Mouse (Mus musculus) midbrain, embryonic 15.5 days (tissue): ENCODE measurements around the gene Lss. TPM values are rescaled to one million over a fixed set of nuclear protein-coding genes. Genes with fewer than 3 reads are reported as not detected.
A peak's percentile ranks its signal among the peaks of the same experiment; 100 is the strongest.

Experiments
- ATAC-seq: fragments of 200-750 bp; cut with Nextera tagmentation; replicated peaks from 2 replicates; pipeline ENCODE4 v1.8.0; 2017; ENCODE audit warnings: moderate TSS enrichment
- H3K27ac ChIP-seq: fragments of 300-500 bp; sonication (generic); 2 replicates; pipeline ENCODE4 v1.5.1; 2015; ENCODE audit warnings: mild to moderate bottlenecking, inconsistent platforms
- H3K27me3 ChIP-seq: fragments of 300-500 bp; sonication (generic); replicated peaks from 2 replicates; pipeline ENCODE4 v1.6.1; 2015; ENCODE audit warnings: inconsistent platforms
- H3K36me3 ChIP-seq: fragments of 300-500 bp; sonication (generic); replicated peaks from 2 replicates; pipeline ENCODE4 v1.6.1; 2015; ENCODE audit warnings: inconsistent platforms
- H3K4me1 ChIP-seq: fragments of 300-500 bp; sonication (generic); 2 replicates; pipeline ENCODE4 v1.6.1; 2015; ENCODE audit warnings: inconsistent platforms
- H3K4me2 ChIP-seq: fragments of 300-500 bp; sonication (generic); 2 replicates; pipeline ENCODE4 v1.6.1; 2015; ENCODE audit warnings: inconsistent platforms, mild to moderate bottlenecking, moderate library complexity
- H3K4me3 ChIP-seq: fragments of 300-500 bp; sonication (generic); 2 replicates; pipeline ENCODE4 v1.5.1; 2015; ENCODE audit warnings: mild to moderate bottlenecking, inconsistent platforms
- H3K9ac ChIP-seq: fragments of 300-500 bp; sonication (generic); 2 replicates; pipeline ENCODE4 v1.6.1; 2015; ENCODE audit warnings: mild to moderate bottlenecking, inconsistent platforms
- H3K9me3 ChIP-seq: fragments of 300-500 bp; sonication (generic); 2 replicates; pipeline ENCODE4 v1.6.1; 2016; ENCODE audit warnings: inconsistent platforms
- WGBS: fragments of 180-500 bp; shearing (Covaris S2); methylation state at CpG from one replicate; pipeline ENCODE4 v1.1.7; 2015; ENCODE audit warnings: mixed read lengths; 5-methylcytosine and 5-hydroxymethylcytosine counted together
- polyA plus RNA-seq: library from polyadenylated mRNA; unstranded; fragments of >200 nt; fragmentation: Nextera tagmentation; extraction: Ambion mirVana; gene quantifications from 2 replicates; pipeline ENCODE4 v1.2.1, GENCODE M21; 2015

Gene Lss
- polyA plus RNA-seq = 43.5 and 44.5 TPM in 2 replicates

DNA sequence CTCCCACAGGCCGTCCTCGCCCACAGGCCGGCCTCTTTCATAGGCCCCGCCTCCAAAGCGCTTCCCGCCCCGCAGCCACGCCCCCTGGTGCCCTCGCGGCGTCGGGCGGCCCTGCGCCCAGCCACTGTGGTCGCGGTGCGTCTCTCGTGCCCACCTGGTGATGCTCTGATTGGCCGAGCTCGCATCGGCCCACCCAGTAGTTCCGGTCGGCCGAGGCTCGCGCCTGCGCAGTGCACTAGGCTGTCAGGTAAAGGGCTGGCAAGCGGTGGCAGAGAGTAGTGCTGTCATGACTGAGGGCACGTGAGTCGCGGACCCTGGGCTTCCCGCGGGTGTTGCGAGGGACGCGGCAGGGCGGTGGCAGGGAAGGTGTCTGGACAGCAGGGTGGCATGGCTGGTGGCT, at the start of gene Lss:
Gene Lss (plus strand): TSS at position 214 of the 400 bp plus-strand sequence.
- Histone ChIP-seq H3K27ac (peak within 1 kb of the TSS; percentile 85), H3K27me3 (no peaks in the 10 kb centered on the region), H3K4me1 (peaks cover 35% of the 10 kb centered on the region), H3K36me3 (peaks cover 22% of the 10 kb centered on the region), H3K4me2 (peak within 1 kb of the TSS; percentile 74), H3K4me3 (peak within 1 kb of the TSS; percentile 79), H3K9ac (peak within 1 kb of the TSS; percentile 66), H3K9me3 (no peaks in the 10 kb centered on the region)
- ATAC-seq = peak; percentile 100
- under 1% methylated on average over 37 of the region's 37 CpGs for WGBS

GRCm38 (mm10) chr10:76486302-76486701, 45.1 kb upstream of the Lss start:
- peaks cover 84% of the 10 kb centered on the region for H3K36me3 ChIP-seq
- WGBS = 100% methylated on average over 2 of the region's 2 CpGs
- no peak for ATAC-seq
- no peaks in the 10 kb centered on the region for H3K27me3 ChIP-seq
- H3K4me3 ChIP-seq = no peak overlapping the region
- H3K9ac ChIP-seq = no peak overlapping the region
- no peaks in the 10 kb centered on the region for H3K9me3 ChIP-seq
- no peak overlapping the region for H3K4me2 ChIP-seq
- H3K27ac ChIP-seq = no peak overlapping the region
- H3K4me1 ChIP-seq = no peaks in the 10 kb centered on the region

DNA sequence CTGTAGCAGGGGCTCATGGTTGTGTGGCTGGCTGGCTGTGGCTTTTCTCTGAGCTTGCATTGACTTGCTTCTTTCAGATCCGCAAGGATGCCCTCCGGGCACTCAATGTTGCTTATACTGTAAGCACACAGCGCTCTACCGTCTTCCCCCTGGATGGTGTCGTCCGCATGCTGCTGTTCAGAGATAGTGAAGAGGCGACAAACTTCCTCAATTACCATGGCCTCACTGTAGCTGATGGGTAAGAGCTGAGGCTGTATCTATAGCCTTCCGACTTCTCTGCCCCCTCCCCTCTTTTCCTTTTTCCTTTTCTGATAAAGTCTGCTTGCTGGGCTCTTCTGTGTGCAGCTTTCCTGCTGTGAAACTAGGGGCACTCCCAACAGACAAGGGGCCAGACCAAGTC, 43.1 kb upstream of the Lss start:
- 97% methylated on average over 8 of the region's 8 CpGs for WGBS
- no peak overlapping the region for H3K27ac ChIP-seq

GRCm38 (mm10) chr10:76489205-76489604, 42.2 kb upstream of the Lss start:
- no peak overlapping the region for H3K4me2 ChIP-seq
- no peaks in the 10 kb centered on the region for H3K4me1 ChIP-seq
- ATAC-seq = no peak
- no peaks in the 10 kb centered on the region for H3K9me3 ChIP-seq
- H3K4me3 ChIP-seq = no peak overlapping the region
- H3K36me3 ChIP-seq = peaks cover 78% of the 10 kb centered on the region
- 94% methylated on average over 15 of the region's 15 CpGs for WGBS
- no peaks in the 10 kb centered on the region for H3K27me3 ChIP-seq
- no peak overlapping the region for H3K9ac ChIP-seq
- no peak overlapping the region for H3K27ac ChIP-seq

More for the DNA sequence above, 43.1 kb upstream of the Lss start:
- H3K4me3 ChIP-seq = no peak overlapping the region
- H3K9ac ChIP-seq = no peak overlapping the region
- H3K36me3 ChIP-seq = peaks cover 78% of the 10 kb centered on the region
- no peak overlapping the region for H3K4me2 ChIP-seq
- ATAC-seq = no peak
- no peaks in the 10 kb centered on the region for H3K4me1 ChIP-seq
- no peaks in the 10 kb centered on the region for H3K9me3 ChIP-seq
- no peaks in the 10 kb centered on the region for H3K27me3 ChIP-seq

DNA sequence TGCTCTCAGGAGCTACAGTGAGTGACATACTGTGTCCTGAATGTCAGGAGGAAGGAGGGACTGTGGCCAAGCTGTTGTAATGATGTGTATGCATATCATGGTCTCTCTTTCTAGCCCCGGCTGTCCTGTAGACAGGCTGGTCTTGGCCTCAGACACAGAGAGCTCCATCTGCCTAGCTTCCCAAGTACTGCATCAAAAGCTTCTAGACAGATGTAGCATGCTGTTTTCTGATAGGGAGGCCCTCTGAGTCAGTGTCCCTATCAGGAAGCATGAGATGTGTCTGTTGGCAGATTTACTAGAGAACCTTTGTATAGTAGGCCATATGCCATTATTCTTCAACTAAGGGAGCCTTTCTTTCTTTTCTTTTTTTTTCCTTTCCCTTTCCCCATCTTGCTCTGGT, 37.9 kb upstream of the Lss start:
- peaks cover 67% of the 10 kb centered on the region for H3K36me3 ChIP-seq
- H3K4me3 ChIP-seq = no peak overlapping the region
- H3K9me3 ChIP-seq = no peaks in the 10 kb centered on the region
- H3K9ac ChIP-seq = no peak overlapping the region
- H3K27me3 ChIP-seq = no peaks in the 10 kb centered on the region
- no peak overlapping the region for H3K27ac ChIP-seq
- H3K4me2 ChIP-seq = no peak overlapping the region
- H3K4me1 ChIP-seq = no peaks in the 10 kb centered on the region
- no peak for ATAC-seq
- 82% methylated on average over 1 of the region's 1 CpGs for WGBS

DNA sequence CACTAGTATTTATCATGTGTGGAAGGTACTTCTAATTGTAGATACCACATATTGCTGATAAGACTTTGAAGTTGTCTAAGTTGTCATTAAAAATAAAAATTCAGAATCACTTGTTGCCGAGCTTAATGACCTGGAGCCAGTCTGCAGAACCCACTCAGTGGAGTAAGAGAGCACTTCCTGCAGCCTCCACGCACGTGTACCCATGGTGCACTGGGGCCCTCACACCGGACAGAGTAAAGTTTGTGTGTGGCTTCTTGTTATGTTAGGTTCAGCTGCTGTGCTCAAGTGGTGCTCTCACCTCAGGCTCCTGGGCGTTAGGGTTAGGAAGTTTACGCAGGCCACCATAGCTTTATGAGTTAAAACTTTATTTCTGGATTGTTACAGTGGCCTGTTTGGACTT, 35.9 kb upstream of the Lss start:
- Histone ChIP-seq H3K27ac (no peak overlapping the region), H3K9ac (no peak overlapping the region), H3K4me1 (no peaks in the 10 kb centered on the region), H3K4me2 (no peak overlapping the region), H3K36me3 (peaks cover 67% of the 10 kb centered on the region), H3K4me3 (no peak overlapping the region), H3K9me3 (no peaks in the 10 kb centered on the region), H3K27me3 (no peaks in the 10 kb centered on the region)
- 94% methylated on average over 6 of the region's 6 CpGs for WGBS
- no peak for ATAC-seq

GRCm38 (mm10) chr10:76496366-76496765, 35.0 kb upstream of the Lss start:
- Histone ChIP-seq H3K4me2 (no peak overlapping the region), H3K36me3 (peaks cover 65% of the 10 kb centered on the region), H3K4me1 (no peaks in the 10 kb centered on the region), H3K27me3 (no peaks in the 10 kb centered on the region), H3K9ac (no peak overlapping the region), H3K27ac (no peak overlapping the region), H3K9me3 (no peaks in the 10 kb centered on the region), H3K4me3 (no peak overlapping the region)
- WGBS = 94% methylated on average over 7 of the region's 7 CpGs
- ATAC-seq = no peak

GRCm38 (mm10) chr10:76497522-76497921, 33.9 kb upstream of the Lss start:
- Histone ChIP-seq H3K9ac (no peak overlapping the region), H3K4me2 (no peak overlapping the region), H3K4me1 (no peaks in the 10 kb centered on the region), H3K27ac (no peak overlapping the region), H3K27me3 (no peaks in the 10 kb centered on the region), H3K4me3 (no peak overlapping the region), H3K9me3 (no peaks in the 10 kb centered on the region), H3K36me3 (peaks cover 68% of the 10 kb centered on the region)
- WGBS = 96% methylated on average over 4 of the region's 4 CpGs
- no peak for ATAC-seq

- no peaks in the 10 kb centered on the region for H3K9me3 ChIP-seq
- H3K27ac ChIP-seq = no peak overlapping the region
- no peak for ATAC-seq
- H3K27me3 ChIP-seq = no peaks in the 10 kb centered on the region
- peaks cover 78% of the 10 kb centered on the region for H3K36me3 ChIP-seq
- H3K4me1 ChIP-seq = no peaks in the 10 kb centered on the region
- no peak overlapping the region for H3K9ac ChIP-seq
- 97% methylated on average over 11 of the region's 11 CpGs for WGBS
- H3K4me2 ChIP-seq = no peak overlapping the region
- H3K4me3 ChIP-seq = no peak overlapping the region
Measured at GRCm38 (mm10) chr10:76504271-76504943, 27.0 kb upstream of the Lss start.

DNA sequence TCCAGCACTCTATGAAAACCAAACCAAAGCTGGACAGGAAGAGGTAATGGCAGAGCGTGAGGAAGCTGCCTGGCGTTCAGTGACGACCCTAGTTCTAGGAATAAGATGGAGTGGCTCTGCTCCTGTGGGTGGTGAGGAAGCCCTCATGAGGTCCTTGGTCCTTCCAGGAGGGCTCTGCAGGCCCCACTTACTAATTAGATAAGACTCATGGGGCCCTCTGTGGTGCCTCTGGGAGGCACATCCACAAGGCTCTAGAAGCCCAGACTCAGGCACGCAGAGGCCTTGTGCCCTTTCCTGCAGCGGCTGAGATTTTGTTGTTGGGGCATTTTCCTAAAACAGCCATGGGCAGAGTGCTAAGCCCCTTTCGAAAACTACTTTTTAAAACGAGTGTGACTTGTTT, 25.5 kb upstream of the Lss start:
- WGBS = 89% methylated on average over 7 of the region's 7 CpGs
- Histone ChIP-seq H3K9me3 (no peaks in the 10 kb centered on the region), H3K4me2 (no peak overlapping the region), H3K4me3 (no peak overlapping the region), H3K9ac (no peak overlapping the region), H3K27ac (no peak overlapping the region), H3K4me1 (no peaks in the 10 kb centered on the region), H3K27me3 (no peaks in the 10 kb centered on the region), H3K36me3 (peaks cover 77% of the 10 kb centered on the region)
- no peak for ATAC-seq

DNA sequence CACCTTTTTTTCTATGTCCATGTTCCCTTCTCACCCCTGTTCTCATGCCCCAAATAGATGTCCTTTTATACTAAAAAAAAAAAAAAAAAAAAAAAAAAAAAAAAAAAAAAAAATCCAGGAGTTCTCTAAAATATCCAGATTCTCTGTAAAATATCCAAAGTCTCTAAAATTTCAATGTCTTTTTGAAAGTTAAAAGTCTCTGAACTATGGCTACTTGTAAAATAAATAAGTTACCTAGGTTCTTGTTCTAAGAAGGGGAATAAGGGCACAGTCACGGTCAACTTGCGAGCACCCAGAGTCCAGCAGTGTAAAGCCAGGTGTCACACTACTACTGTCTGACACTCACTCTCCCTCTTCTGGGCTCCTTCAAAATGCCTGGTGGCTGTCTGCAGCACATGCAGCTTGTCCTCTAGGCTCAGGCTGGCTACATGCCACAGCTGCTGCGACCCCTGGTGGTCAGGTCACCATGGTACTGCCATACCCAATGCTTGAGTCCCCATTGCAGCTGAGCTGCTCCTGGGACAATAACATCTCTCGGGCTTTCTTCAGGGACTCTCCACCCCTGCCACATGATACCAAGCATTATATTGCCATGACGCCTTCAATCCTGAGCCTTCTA, 18.3 kb upstream of the Lss start:
- Histone ChIP-seq H3K27me3 (no peaks in the 10 kb centered on the region), H3K9ac (no peak overlapping the region), H3K27ac (no peak overlapping the region), H3K9me3 (no peaks in the 10 kb centered on the region), H3K4me2 (no peak overlapping the region), H3K4me1 (no peaks in the 10 kb centered on the region), H3K4me3 (no peak overlapping the region), H3K36me3 (peaks cover 44% of the 10 kb centered on the region)
- 48% methylated on average over 5 of the region's 5 CpGs for WGBS
- peak; percentile 50; the same call in 1 of the 2 replicates for ATAC-seq

DNA sequence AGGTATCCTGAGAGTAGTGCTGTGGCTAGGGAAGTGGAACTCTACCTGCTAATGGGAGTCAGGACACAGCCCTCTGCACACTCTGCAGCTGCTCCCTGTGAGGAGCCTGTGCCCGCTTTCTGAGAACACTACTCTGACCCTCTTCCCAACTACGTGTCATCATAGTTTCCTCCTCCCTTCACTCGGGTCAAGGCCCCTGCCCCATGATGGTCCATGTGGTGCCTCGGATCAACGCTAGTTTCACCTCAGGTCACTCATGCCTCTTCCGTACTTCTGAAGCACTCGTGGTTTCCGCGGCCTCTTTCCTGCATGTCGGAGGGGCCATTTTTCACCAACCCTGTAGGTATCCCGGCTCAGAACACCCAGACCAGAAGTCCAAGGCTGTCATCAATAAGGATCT, 466 bp upstream of the Lss start:
- Histone ChIP-seq H3K9ac (peak overlapping the region; percentile 49), H3K4me1 (peaks cover 35% of the 10 kb centered on the region), H3K27ac (peak overlapping the region; percentile 70), H3K36me3 (peaks cover 17% of the 10 kb centered on the region), H3K9me3 (no peaks in the 10 kb centered on the region), H3K27me3 (no peaks in the 10 kb centered on the region), H3K4me2 (peak overlapping the region; percentile 74), H3K4me3 (peak overlapping the region; percentile 79)
- WGBS = under 1% methylated on average over 11 of the region's 11 CpGs
- no peak; the same call in 1 of the 2 replicates for ATAC-seq

- peak; percentile 53 for ATAC-seq
- Histone ChIP-seq H3K36me3 (peaks cover 25% of the 10 kb centered on the region), H3K27me3 (no peaks in the 10 kb centered on the region), H3K27ac (peak overlapping the region; percentile 85), H3K9ac (peak overlapping the region; percentile 66), H3K4me1 (peaks cover 35% of the 10 kb centered on the region), H3K4me2 (peak overlapping the region; percentile 74), H3K9me3 (no peaks in the 10 kb centered on the region), H3K4me3 (peak overlapping the region; percentile 79)
- 1% methylated on average over 14 of the region's 14 CpGs for WGBS
Measured at GRCm38 (mm10) chr10:76531828-76532227, 440 bp downstream of the Lss start.
